Mouse (Mus musculus) heart, embryonic 12.5 days (tissue): ENCODE results near the gene Cipc. TPM values are rescaled to one million over a fixed set of nuclear protein-coding genes. Genes with fewer than 3 reads are reported as not detected.

Experiments
- ATAC-seq: fragments of 200-750 bp; cut with Nextera tagmentation; 2 replicates; pipeline ENCODE4 v1.8.0; 2017; ENCODE audit warnings: moderate TSS enrichment, moderate library complexity; ENCODE audit not compliant: insufficient number of reproducible peaks, low FRiP score
- H3K27ac ChIP-seq: fragments of 300-500 bp; sonication (generic); 2 replicates; pipeline ENCODE4 v1.5.1; 2016; ENCODE audit warnings: mild to moderate bottlenecking, moderate library complexity; ENCODE audit not compliant: poor library complexity, severe bottlenecking
- H3K27me3 ChIP-seq: fragments of 300-500 bp; sonication (generic); replicated peaks from 2 replicates; pipeline ENCODE4 v1.6.1; 2016; ENCODE audit warnings: mild to moderate bottlenecking, moderate library complexity
- H3K36me3 ChIP-seq: fragments of 300-500 bp; sonication (generic); 2 replicates; pipeline ENCODE4 v1.6.1; 2016; ENCODE audit warnings: mild to moderate bottlenecking, moderate library complexity
- H3K4me1 ChIP-seq: fragments of 300-500 bp; sonication (generic); replicated peaks from 2 replicates; pipeline ENCODE4 v1.6.1; 2016; ENCODE audit warnings: mild to moderate bottlenecking
- H3K4me2 ChIP-seq: fragments of 300-500 bp; sonication (generic); 2 replicates; pipeline ENCODE4 v1.6.1; 2016; ENCODE audit warnings: mild to moderate bottlenecking, moderate library complexity
- H3K4me3 ChIP-seq: fragments of 300-500 bp; sonication (generic); 2 replicates; pipeline ENCODE4 v1.5.1; 2016; ENCODE audit warnings: mild to moderate bottlenecking
- H3K9ac ChIP-seq: fragments of 300-500 bp; sonication (generic); 2 replicates; pipeline ENCODE4 v1.6.1; 2016; ENCODE audit warnings: mild to moderate bottlenecking, moderate library complexity
- H3K9me3 ChIP-seq: fragments of 300-500 bp; sonication (generic); replicated peaks from 2 replicates; pipeline ENCODE4 v1.6.1; 2016; ENCODE audit warnings: mild to moderate bottlenecking, moderate library complexity
- WGBS: fragments of 180-500 bp; shearing (Covaris S2); methylation state at CpG from one replicate; pipeline ENCODE4 v1.1.7; 2016; 5-methylcytosine and 5-hydroxymethylcytosine counted together
- polyA plus RNA-seq: library from polyadenylated mRNA; unstranded; fragments of >200 nt; fragmentation: Nextera tagmentation; extraction: Ambion mirVana; gene quantifications from 2 replicates; pipeline ENCODE4 v1.2.1, GENCODE M21; 2016

Cipc gene
- polyA plus RNA-seq, 1 experiment from 2014 or later = 28.9 TPM

DNA sequence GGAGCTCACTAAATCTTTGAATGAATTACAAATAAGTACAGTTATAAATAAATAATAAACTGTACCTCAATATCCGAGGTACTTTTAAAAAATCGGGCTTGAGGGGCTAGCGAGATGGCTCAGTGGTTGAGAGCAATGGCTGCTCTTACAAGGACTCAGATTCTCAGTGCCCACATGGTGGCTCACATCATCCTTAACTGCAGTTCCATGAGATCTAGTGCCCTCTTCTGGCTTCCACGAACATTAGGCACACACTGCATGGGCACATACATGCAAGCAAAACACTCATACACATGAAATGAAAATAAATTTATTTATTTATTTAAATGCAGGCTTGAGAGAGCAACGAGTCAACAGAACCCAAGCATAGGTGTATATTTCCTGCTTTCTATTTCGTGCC is 49.1 kb downstream of the Cipc start:
- H3K9ac ChIP-seq = no peak overlapping the region
- H3K27me3 ChIP-seq = peaks cover 27% of the 10 kb centered on the region
- 64% methylated on average over 6 of the region's 6 CpGs for whole genome bisulfite sequencing

DNA sequence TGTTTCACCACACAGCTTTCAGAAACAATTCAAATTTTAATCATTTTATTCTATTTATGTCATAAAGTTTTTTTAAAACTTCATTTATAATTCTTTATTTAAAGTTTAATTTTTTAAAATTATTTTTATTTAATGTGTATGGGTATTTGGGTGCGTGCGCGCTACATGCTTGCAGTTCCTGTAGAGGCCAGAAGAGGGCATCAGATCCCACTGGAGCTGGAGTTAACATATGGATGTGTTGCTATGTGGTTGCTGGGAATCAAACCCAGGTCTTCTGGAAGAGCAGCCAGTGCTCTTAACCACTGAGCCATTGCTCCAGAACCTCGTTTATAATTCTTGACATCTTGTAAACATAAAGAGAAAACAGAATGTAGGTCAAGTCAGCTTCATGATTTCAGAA is 51.9 kb downstream of the Cipc start:
- H3K9me3 ChIP-seq = no peaks in the 10 kb centered on the region
- H3K27me3 ChIP-seq = 0 out of 2 replicates have a peak, but pooled peaks cover 4% of the 10 kb centered on the region
- no peak for ATAC-seq
- 82% methylated on average over 4 of the region's 4 CpGs for WGBS
- peaks cover 14% of the 10 kb centered on the region for H3K4me1 ChIP-seq
- H3K9ac ChIP-seq = no peak overlapping the region
- H3K4me3 ChIP-seq = no peak overlapping the region
- H3K27ac ChIP-seq = no peak overlapping the region
- H3K36me3 ChIP-seq = no peaks in the 10 kb centered on the region
- H3K4me2 ChIP-seq = no peak overlapping the region

More for the DNA sequence above, 49.1 kb downstream of the Cipc start:
- H3K27ac ChIP-seq = no peak overlapping the region
- peaks cover 14% of the 10 kb centered on the region for H3K4me1 ChIP-seq
- no peak overlapping the region for H3K4me2 ChIP-seq
- no peaks in the 10 kb centered on the region for H3K36me3 ChIP-seq
- H3K4me3 ChIP-seq = no peak overlapping the region
- no peak for ATAC-seq
- H3K9me3 ChIP-seq = no peaks in the 10 kb centered on the region

DNA sequence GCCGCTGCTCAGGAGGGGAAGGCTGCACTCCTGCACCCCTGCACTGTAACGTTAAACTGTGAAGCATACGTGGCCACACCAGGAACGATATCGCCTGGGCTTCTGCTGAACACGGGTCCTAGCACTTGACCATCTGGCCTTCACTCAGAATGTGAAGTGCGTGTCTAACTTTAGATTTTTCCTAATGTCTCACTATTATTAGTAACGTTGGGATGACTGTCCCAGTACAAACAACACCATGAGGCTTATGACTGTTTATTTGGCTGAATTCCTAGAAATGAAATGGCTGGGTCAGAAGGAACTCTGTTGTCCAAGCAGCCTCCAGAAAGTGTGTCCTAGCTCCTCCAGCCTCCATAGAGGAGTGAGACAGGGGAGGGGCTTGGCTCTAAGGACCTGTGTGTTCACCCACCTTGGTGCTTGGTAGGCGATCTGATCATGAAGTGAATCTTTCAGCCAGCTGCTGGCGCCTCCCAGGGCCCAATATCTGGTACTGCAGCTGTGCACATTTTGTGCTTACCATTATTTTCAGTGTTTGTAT is 52.5 kb downstream of the Cipc start:
- no peaks in the 10 kb centered on the region for H3K36me3 ChIP-seq
- WGBS = 53% methylated on average over 10 of the region's 10 CpGs
- H3K27ac ChIP-seq = no peak overlapping the region
- H3K4me3 ChIP-seq = no peak overlapping the region
- H3K9me3 ChIP-seq = no peaks in the 10 kb centered on the region
- peaks cover 14% of the 10 kb centered on the region for H3K4me1 ChIP-seq
- no peak for ATAC-seq
- 0 out of 2 replicates have a peak, but pooled peaks cover 3% of the 10 kb centered on the region for H3K27me3 ChIP-seq
- no peak overlapping the region for H3K4me2 ChIP-seq
- no peak overlapping the region for H3K9ac ChIP-seq

DNA sequence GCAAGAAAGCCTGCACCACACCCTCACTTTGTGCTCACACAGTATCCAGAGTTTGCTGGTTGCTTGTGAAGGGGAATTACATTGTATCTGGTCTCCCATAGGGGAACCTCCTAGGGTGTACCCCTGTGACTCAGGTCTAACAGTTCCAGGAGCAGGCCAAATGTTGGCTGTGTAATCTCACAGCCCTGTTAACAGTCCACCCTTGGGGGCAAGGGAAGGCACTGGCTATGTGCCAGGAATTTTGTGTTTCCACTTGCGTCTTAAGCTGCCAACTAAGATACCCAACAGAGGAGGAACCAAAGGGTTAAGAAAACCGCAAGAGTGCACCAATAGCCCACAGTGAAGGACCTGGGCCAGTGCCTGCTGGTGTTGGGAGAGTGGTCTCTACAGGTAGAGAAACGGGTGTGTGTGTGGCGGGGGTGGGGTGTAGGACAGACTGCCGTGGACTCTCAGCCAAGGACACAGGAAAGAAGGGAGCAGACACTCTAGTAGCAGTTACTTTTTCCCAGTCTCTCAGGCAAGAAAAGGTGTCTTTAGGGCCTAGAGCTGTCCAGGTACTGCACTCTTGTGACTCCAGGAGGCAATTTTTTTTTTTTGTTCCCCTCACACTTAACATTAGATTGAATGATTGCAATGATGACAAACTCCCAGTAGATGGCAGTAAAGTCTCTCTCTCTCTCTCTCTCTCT is 53.5 kb downstream of the Cipc start:
- 47% methylated on average over 5 of the region's 5 CpGs for WGBS
- no peak for ATAC-seq

DNA sequence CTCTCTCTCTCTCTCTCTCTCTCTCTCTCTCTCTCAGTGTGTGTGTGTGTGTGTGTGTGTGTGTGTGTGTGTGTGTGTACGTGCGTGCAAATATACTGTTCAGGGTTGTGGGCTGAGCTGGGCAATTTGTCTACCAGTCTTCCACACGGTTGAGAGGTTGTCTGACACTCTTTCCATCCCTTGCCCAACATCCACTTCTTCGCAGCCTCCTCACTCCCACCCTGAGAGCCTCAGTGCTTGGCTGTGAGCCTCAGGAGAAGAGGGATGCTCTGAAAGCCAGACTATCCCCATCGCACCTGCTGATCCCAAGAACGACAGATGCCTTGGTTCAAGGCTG is 54.0 kb downstream of the Cipc start:
- peak; percentile 33; the same call in 1 of the 2 replicates for ATAC-seq
- WGBS = 43% methylated on average over 6 of the region's 6 CpGs
- no peaks in the 10 kb centered on the region for H3K36me3 ChIP-seq
- H3K4me1 ChIP-seq = peaks cover 14% of the 10 kb centered on the region
- H3K4me2 ChIP-seq = no peak overlapping the region
- no peak overlapping the region for H3K4me3 ChIP-seq
- H3K9ac ChIP-seq = no peak overlapping the region
- H3K27me3 ChIP-seq = peaks cover 3% of the 10 kb centered on the region; the same call in 1 of the 2 replicates
- H3K9me3 ChIP-seq = no peaks in the 10 kb centered on the region
- H3K27ac ChIP-seq = no peak overlapping the region

More for the DNA sequence above, 53.5 kb downstream of the Cipc start:
- no peak overlapping the region for H3K4me3 ChIP-seq
- H3K9ac ChIP-seq = no peak overlapping the region
- H3K36me3 ChIP-seq = no peaks in the 10 kb centered on the region
- no peak overlapping the region for H3K27ac ChIP-seq
- peaks cover 3% of the 10 kb centered on the region; the same call in 1 of the 2 replicates for H3K27me3 ChIP-seq
- H3K9me3 ChIP-seq = no peaks in the 10 kb centered on the region
- H3K4me2 ChIP-seq = peak overlapping the region; percentile 3; the same call in 1 of the 2 replicates
- H3K4me1 ChIP-seq = peaks cover 14% of the 10 kb centered on the region

DNA sequence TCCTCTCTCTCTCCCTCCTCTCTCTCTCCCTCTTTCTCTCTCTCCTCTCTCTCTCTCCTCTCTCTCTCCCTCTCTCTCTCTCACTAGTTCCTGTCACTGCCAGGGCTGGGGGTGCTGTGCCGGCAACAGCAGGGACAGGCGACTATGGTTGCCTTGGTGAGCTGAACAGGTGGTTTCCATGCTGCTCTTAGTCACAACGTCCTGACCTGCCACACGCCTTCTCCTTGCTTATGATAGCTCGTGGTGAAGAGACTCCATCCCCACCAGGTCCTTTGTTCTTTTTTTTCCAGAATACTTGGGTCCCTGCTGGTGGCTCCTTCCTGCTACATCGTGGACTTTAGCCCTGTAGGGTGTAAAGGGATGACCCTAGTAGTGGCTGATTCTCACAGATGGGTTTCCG is 55.4 kb downstream of the Cipc start:
- no peak overlapping the region for H3K4me3 ChIP-seq
- peaks cover 14% of the 10 kb centered on the region for H3K4me1 ChIP-seq
- no peak overlapping the region for H3K4me2 ChIP-seq
- no peaks in the 10 kb centered on the region for H3K9me3 ChIP-seq
- H3K9ac ChIP-seq = no peak overlapping the region
- H3K27ac ChIP-seq = no peak overlapping the region
- no peak for ATAC-seq
- no peaks in the 10 kb centered on the region for H3K36me3 ChIP-seq
- H3K27me3 ChIP-seq = peaks cover 12% of the 10 kb centered on the region; the same call in 1 of the 2 replicates
- 54% methylated on average over 7 of the region's 7 CpGs for WGBS

DNA sequence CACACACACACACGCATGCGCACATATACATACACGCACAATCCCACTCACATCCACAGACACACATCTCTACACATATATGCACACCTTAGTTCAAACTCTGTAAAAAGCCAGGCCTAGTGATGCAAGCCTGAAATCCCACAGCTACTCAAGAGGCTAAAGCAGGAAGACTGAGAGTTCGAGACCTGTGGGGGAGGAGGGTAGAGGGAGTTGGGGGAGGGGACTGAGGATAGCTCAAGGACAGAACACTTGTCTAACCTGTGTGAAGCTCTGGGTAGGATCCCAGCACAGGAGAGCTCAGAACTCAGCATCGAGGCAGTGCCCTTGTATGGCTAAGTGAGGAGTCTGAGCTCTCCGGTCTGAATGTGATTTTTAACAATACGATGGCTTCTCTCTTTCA is 56.0 kb downstream of the Cipc start:
- Histone ChIP-seq H3K27me3 (peaks cover 15% of the 10 kb centered on the region; the same call in 1 of the 2 replicates), H3K4me3 (no peak overlapping the region), H3K9me3 (no peaks in the 10 kb centered on the region), H3K4me2 (no peak overlapping the region), H3K9ac (no peak overlapping the region), H3K36me3 (no peaks in the 10 kb centered on the region), H3K4me1 (peaks cover 14% of the 10 kb centered on the region), H3K27ac (no peak overlapping the region)
- no peak for ATAC-seq
- 73% methylated on average over 7 of the region's 7 CpGs for WGBS

DNA sequence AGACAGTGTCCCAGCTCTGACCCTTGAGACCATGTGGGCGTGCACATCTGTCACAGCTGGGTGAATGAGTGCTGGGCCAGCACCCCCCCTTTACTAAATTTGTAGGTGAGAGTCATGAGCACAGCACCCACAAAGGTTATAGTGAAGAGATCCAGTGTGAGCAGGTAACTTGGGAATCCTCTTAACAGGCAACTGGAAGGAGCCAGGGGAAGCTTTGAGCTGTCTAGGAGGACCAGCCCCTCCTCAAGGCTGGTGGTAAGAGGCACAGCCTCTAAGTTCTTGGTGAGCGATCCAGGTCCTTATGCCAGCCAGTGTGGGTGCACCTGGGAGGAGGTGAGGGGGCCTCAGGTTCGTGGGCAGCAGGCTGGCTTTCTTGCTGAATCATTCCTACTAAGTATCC is 56.8 kb downstream of the Cipc start:
- peaks cover 14% of the 10 kb centered on the region for H3K4me1 ChIP-seq
- H3K4me3 ChIP-seq = no peak overlapping the region
- H3K9ac ChIP-seq = no peak overlapping the region
- 55% methylated on average over 3 of the region's 3 CpGs for WGBS
- H3K27me3 ChIP-seq = peaks cover 15% of the 10 kb centered on the region
- no peaks in the 10 kb centered on the region for H3K36me3 ChIP-seq
- H3K4me2 ChIP-seq = no peak overlapping the region
- no peak for ATAC-seq
- no peaks in the 10 kb centered on the region for H3K9me3 ChIP-seq
- H3K27ac ChIP-seq = no peak overlapping the region

DNA sequence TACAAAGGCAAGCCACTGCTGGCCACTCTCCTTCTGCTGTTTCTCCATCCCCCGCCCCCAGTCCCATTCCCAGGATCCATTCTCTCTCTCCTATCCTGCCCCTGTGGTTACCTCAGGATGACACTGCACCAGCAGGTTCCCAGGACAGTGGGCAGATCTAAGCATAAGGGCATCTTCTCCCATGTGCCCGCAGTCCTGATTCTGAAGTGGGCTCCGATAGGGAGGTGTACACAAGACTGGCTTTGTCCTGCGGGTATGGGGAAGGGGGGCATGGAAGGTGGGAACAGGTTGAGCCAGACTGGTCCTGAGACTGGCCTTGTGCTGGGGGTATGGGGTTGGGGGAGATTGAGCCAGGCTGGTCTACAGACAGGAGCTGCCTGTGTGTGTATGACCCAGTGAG is 57.8 kb downstream of the Cipc start:
- no peak overlapping the region for H3K4me2 ChIP-seq
- H3K9me3 ChIP-seq = no peaks in the 10 kb centered on the region
- no peak for ATAC-seq
- H3K27me3 ChIP-seq = peaks cover 21% of the 10 kb centered on the region
- H3K27ac ChIP-seq = no peak overlapping the region
- no peak overlapping the region for H3K4me3 ChIP-seq
- H3K36me3 ChIP-seq = no peaks in the 10 kb centered on the region
- H3K4me1 ChIP-seq = peaks cover 9% of the 10 kb centered on the region
- WGBS = 83% methylated on average over 4 of the region's 4 CpGs
- H3K9ac ChIP-seq = no peak overlapping the region

Other genes with a start within 250 kb of the Cipc start
- gene Angel1, start 220.6 kb upstream of the Cipc start, polyA plus RNA-seq = 10.6 and 12.3 TPM in 2 replicates
- gene Lrrc74a, start 212.7 kb upstream of the Cipc start, polyA plus RNA-seq = not detected in 2 replicates
- 57.8 and 59.5 TPM in 2 replicates for gene Irf2bpl, start 62.2 kb upstream of the Cipc start, polyA plus RNA-seq
- gene Zdhhc22, start 43.4 kb downstream of the Cipc start, polyA plus RNA-seq = not detected in 2 replicates
- not detected in 2 replicates for gene Tmem63c, start 74.3 kb downstream of the Cipc start, polyA plus RNA-seq
- gene Ngb, start 155.5 kb downstream of the Cipc start, polyA plus RNA-seq = 0.57 TPM in 1 of 2 replicates, not detected in the other
- gene Gstz1, start 200.1 kb downstream of the Cipc start, polyA plus RNA-seq = 30.9 and 31.4 TPM in 2 replicates
- gene Pomt2, start 200.9 kb downstream of the Cipc start, polyA plus RNA-seq = 15.4 and 16.0 TPM in 2 replicates